Mouse (Mus musculus) forebrain, embryonic 14.5 days (tissue): ENCODE measurements around the gene Ost4. TPM values are rescaled to one million over a fixed set of nuclear protein-coding genes. Genes with fewer than 3 reads are reported as not detected.
A peak's percentile ranks its signal among the peaks of the same experiment; 100 is the strongest.

Source experiments
- ATAC-seq: fragments of 200-750 bp; cut with Nextera tagmentation; 2 replicates; pipeline ENCODE4 v1.8.0; 2017; ENCODE audit warnings: mild to moderate bottlenecking, moderate library complexity
- DNase-seq: peaks from one replicate; pipeline ENCODE4 v3.0.0-alpha.2; 2015; ENCODE audit warnings: low spot score
- H3K27ac ChIP-seq: fragments of 300-500 bp; sonication (generic); 2 replicates; pipeline ENCODE4 v1.5.1; 2014; ENCODE audit warnings: low read depth, mild to moderate bottlenecking, control low read depth, low read length, moderate library complexity
- H3K27me3 ChIP-seq: fragments of 300-500 bp; sonication (generic); replicated peaks from 2 replicates; pipeline ENCODE4 v1.6.1; 2014; ENCODE audit warnings: low read length, control low read depth, mixed read lengths; ENCODE audit not compliant: control insufficient read depth, insufficient read depth
- H3K36me3 ChIP-seq: fragments of 300-500 bp; sonication (generic); 2 replicates; pipeline ENCODE4 v1.6.1; 2014; ENCODE audit warnings: low read length, control low read depth; ENCODE audit not compliant: control insufficient read depth, insufficient read depth
- H3K4me1 ChIP-seq: fragments of 300-500 bp; sonication (generic); 2 replicates; pipeline ENCODE4 v1.6.1; 2014; ENCODE audit warnings: antibody characterized with exemption, low read length, control low read depth; ENCODE audit not compliant: control insufficient read depth, insufficient read depth
- H3K4me2 ChIP-seq: fragments of 300-500 bp; sonication (generic); 2 replicates; pipeline ENCODE4 v1.6.1; 2014; ENCODE audit warnings: mild to moderate bottlenecking, control low read depth, low read length
- H3K4me3 ChIP-seq: fragments of 300-500 bp; sonication (generic); 2 replicates; pipeline ENCODE4 v1.5.1; 2014; ENCODE audit warnings: low read depth, low read length, control low read depth
- H3K9ac ChIP-seq: fragments of 300-500 bp; sonication (generic); 2 replicates; pipeline ENCODE4 v1.6.1; 2014; ENCODE audit warnings: mild to moderate bottlenecking, low read length, control low read depth, moderate library complexity
- H3K9me3 ChIP-seq: fragments of 300-500 bp; sonication (generic); replicated peaks from 2 replicates; pipeline ENCODE4 v1.6.1; 2016; ENCODE audit warnings: low read length, control low read depth, mixed read lengths; ENCODE audit not compliant: control insufficient read depth
- WGBS: fragments of 180-500 bp; shearing (Covaris S2); extraction: QIAGEN DNeasy Blood & Tissue Kit; methylation state at CpG from one replicate; pipeline ENCODE4 v1.1.7; 2014; 5-methylcytosine and 5-hydroxymethylcytosine counted together
- polyA plus RNA-seq: library from polyadenylated mRNA; unstranded; fragments of >200 nt; fragmentation: Nextera tagmentation; extraction: Ambion mirVana; gene quantifications from 2 replicates; pipeline ENCODE4 v1.2.1, GENCODE M21; 2014

Gene Ost4
- polyA plus RNA-seq, 1 experiment from 2014 or later = 340 TPM

GRCm38 (mm10) chr5:30879347-30879943 lies 28.1 kb downstream of the Ost4 start:
- no peak overlapping the region for H3K4me3 ChIP-seq
- no peak overlapping the region; the same call in 1 of the 2 replicates for H3K27ac ChIP-seq
- peaks cover 32% of the 10 kb centered on the region for H3K36me3 ChIP-seq
- ATAC-seq (0 out of 2 replicates have a peak, but pooled peaks have one; percentile 16), DNase-seq (peak; percentile 13)
- no peaks in the 10 kb centered on the region for H3K9me3 ChIP-seq
- H3K9ac ChIP-seq = no peak overlapping the region
- H3K4me2 ChIP-seq = no peak overlapping the region
- WGBS = 82% methylated on average over 5 of the region's 5 CpGs
- H3K27me3 ChIP-seq = no peaks in the 10 kb centered on the region
- H3K4me1 ChIP-seq = no peaks in the 10 kb centered on the region; the same call in 1 of the 2 replicates

GRCm38 (mm10) chr5:30878616-30879015 lies 29.0 kb downstream of the Ost4 start:
- H3K27me3 ChIP-seq = no peaks in the 10 kb centered on the region
- H3K4me2 ChIP-seq = no peak overlapping the region
- H3K9ac ChIP-seq = no peak overlapping the region
- H3K27ac ChIP-seq = no peak overlapping the region; the same call in 1 of the 2 replicates
- WGBS = 57% methylated on average over 6 of the region's 6 CpGs
- H3K4me3 ChIP-seq = no peak overlapping the region
- H3K9me3 ChIP-seq = no peaks in the 10 kb centered on the region
- peaks cover 41% of the 10 kb centered on the region for H3K36me3 ChIP-seq
- H3K4me1 ChIP-seq = no peaks in the 10 kb centered on the region; the same call in 1 of the 2 replicates
- peak; percentile 76 for DNase-seq
- peak; percentile 62; the same call in 1 of the 2 replicates for ATAC-seq

GRCm38 (mm10) chr5:30874365-30874764 lies 33.2 kb downstream of the Ost4 start:
- Histone ChIP-seq H3K36me3 (peaks cover 66% of the 10 kb centered on the region), H3K9me3 (no peaks in the 10 kb centered on the region), H3K4me1 (peaks cover 8% of the 10 kb centered on the region; the same call in 1 of the 2 replicates), H3K4me2 (no peak overlapping the region), H3K27me3 (no peaks in the 10 kb centered on the region), H3K4me3 (no peak overlapping the region), H3K27ac (no peak overlapping the region), H3K9ac (no peak overlapping the region)
- DNase-seq (no peak), ATAC-seq (no peak)
- 98% methylated on average over 7 of the region's 7 CpGs for WGBS

- Histone ChIP-seq H3K4me3 (no peak overlapping the region), H3K4me1 (peaks cover 11% of the 10 kb centered on the region; the same call in 1 of the 2 replicates), H3K4me2 (no peak overlapping the region), H3K9ac (no peak overlapping the region), H3K9me3 (no peaks in the 10 kb centered on the region), H3K36me3 (peaks cover 65% of the 10 kb centered on the region), H3K27me3 (no peaks in the 10 kb centered on the region), H3K27ac (no peak overlapping the region)
- ATAC-seq = no peak
- DNase-seq = no peak
- WGBS = 93% methylated on average over 9 of the region's 9 CpGs
These were observed 35.0 kb downstream of the Ost4 start for GRCm38 (mm10) chr5:30872574-30872973.

- peaks cover 56% of the 10 kb centered on the region for H3K36me3 ChIP-seq
- DNase-seq (no peak), ATAC-seq (no peak)
- H3K9ac ChIP-seq = peak overlapping the region; percentile 91
- no peak overlapping the region for H3K27ac ChIP-seq
- H3K4me3 ChIP-seq = peak overlapping the region; percentile 84
- WGBS = 19% methylated on average over 2 of the region's 2 CpGs
- peaks cover 11% of the 10 kb centered on the region; the same call in 1 of the 2 replicates for H3K4me1 ChIP-seq
- no peaks in the 10 kb centered on the region for H3K27me3 ChIP-seq
- H3K9me3 ChIP-seq = no peaks in the 10 kb centered on the region
- H3K4me2 ChIP-seq = peak overlapping the region; percentile 92
These were observed 37.5 kb downstream of the Ost4 start for GRCm38 (mm10) chr5:30870131-30870406.

GRCm38 (mm10) chr5:30869405-30870130 lies 38.0 kb downstream of the Ost4 start:
- Histone ChIP-seq H3K36me3 (peaks cover 56% of the 10 kb centered on the region), H3K27me3 (no peaks in the 10 kb centered on the region), H3K4me3 (peak overlapping the region; percentile 84), H3K9ac (peak overlapping the region; percentile 91), H3K9me3 (no peaks in the 10 kb centered on the region), H3K27ac (0 out of 2 replicates have a peak overlapping the region, but pooled peaks have one; percentile 27), H3K4me1 (peaks cover 11% of the 10 kb centered on the region; the same call in 1 of the 2 replicates), H3K4me2 (peak overlapping the region; percentile 92)
- DNase-seq (peak; percentile 87), ATAC-seq (peak; percentile 96)
- under 1% methylated on average over 63 of the region's 63 CpGs for WGBS

GRCm38 (mm10) chr5:30868981-30869380 lies 38.6 kb downstream of the Ost4 start:
- no peaks in the 10 kb centered on the region for H3K27me3 ChIP-seq
- peak overlapping the region; percentile 91 for H3K9ac ChIP-seq
- H3K27ac ChIP-seq = no peak overlapping the region
- no peak for DNase-seq
- H3K36me3 ChIP-seq = peaks cover 51% of the 10 kb centered on the region
- H3K4me1 ChIP-seq = peaks cover 11% of the 10 kb centered on the region; the same call in 1 of the 2 replicates
- ATAC-seq = peak; percentile 38
- 22% methylated on average over 9 of the region's 9 CpGs for WGBS
- peak overlapping the region; percentile 84 for H3K4me3 ChIP-seq
- H3K4me2 ChIP-seq = peak overlapping the region; percentile 92
- no peaks in the 10 kb centered on the region for H3K9me3 ChIP-seq

GRCm38 (mm10) chr5:30867712-30868111 lies 39.9 kb downstream of the Ost4 start, which contains the start of gene Tmem214:
TSS of gene Tmem214 (plus strand) at chr5:30868012.
- Histone ChIP-seq H3K27me3 (no peaks in the 10 kb centered on the region), H3K4me2 (peak within 1 kb of the TSS; percentile 92; the same call in 1 of the 2 replicates), H3K27ac (no peak within 1 kb of the TSS), H3K4me3 (no peak within 1 kb of the TSS), H3K9me3 (no peaks in the 10 kb centered on the region), H3K4me1 (peaks cover 11% of the 10 kb centered on the region; the same call in 1 of the 2 replicates), H3K36me3 (peaks cover 41% of the 10 kb centered on the region), H3K9ac (no peak within 1 kb of the TSS; the same call in 1 of the 2 replicates)
- 95% methylated on average over 3 of the region's 3 CpGs for WGBS
- no peak for ATAC-seq
- no peak for DNase-seq

GRCm38 (mm10) chr5:30866871-30867270 lies 40.7 kb downstream of the Ost4 start:
- WGBS = 93% methylated on average over 3 of the region's 3 CpGs
- Histone ChIP-seq H3K9ac (no peak overlapping the region), H3K4me1 (peaks cover 11% of the 10 kb centered on the region; the same call in 1 of the 2 replicates), H3K27me3 (no peaks in the 10 kb centered on the region), H3K9me3 (no peaks in the 10 kb centered on the region), H3K27ac (no peak overlapping the region), H3K4me3 (no peak overlapping the region), H3K36me3 (peaks cover 33% of the 10 kb centered on the region), H3K4me2 (no peak overlapping the region)
- ATAC-seq (no peak), DNase-seq (no peak)
